Mouse (Mus musculus): ENCODE results near the gene BC028528. TPM values are rescaled to one million over a fixed set of nuclear protein-coding genes. Genes with fewer than 3 reads are reported as not detected.

Gene BC028528
- total and polyA plus RNA-seq, 3 experiments: 15.6 to 46.1 (median 40.6) TPM

DNA sequence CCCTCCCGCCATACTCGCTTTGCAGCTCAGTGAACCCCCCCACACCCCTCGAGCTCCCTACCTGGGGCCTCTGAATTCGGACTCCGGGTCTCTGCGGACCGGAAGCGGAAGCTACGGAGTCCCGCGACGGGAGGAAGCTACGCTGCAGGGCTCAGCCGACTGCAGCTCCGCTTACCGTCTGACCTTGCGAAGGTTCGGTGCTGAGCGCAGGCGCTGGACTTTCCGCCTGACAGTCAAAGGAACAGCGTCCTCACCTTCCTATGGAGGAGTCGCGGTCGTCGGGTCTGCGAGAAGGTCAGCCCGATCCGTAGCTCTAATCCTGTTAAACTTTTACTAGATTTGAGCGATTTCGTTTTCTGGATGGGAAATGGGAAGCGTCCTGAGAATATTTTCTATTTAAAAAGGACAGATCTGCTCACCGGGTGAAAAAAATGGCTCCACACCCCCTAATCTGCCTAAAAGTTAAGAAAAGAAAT is 20.4 kb downstream of the BC028528 start, which contains the start of gene Mrps21 (continued):
- TF ChIP-seq MAX (IDR thresholded peaks at IDR 0.05; ENCODE audit: low read length): no peak
- TF ChIP-seq ZC3H11A (IDR thresholded peaks at IDR 0.05; ENCODE audit: low read depth, low read length): no peak
- TF ChIP-seq TCF12 (IDR thresholded peaks at IDR 0.05; ENCODE audit: low read depth, low read length): peak; percentile 95
- TF ChIP-seq CHD2 (IDR thresholded peaks at IDR 0.05; ENCODE audit: low read length): no peak; the same call in 1 of the 2 replicates
- TF ChIP-seq JUND (conservative IDR thresholded peaks at IDR 0.05; ENCODE audit: low read depth, low read length): no peak
- TF ChIP-seq POLR2A (IDR thresholded peaks at IDR 0.05; ENCODE audit: low read depth, low read length): peak; percentile 99
- no peak for TF ChIP-seq USF1 (IDR thresholded peaks at IDR 0.05; ENCODE audit: low read depth, low read length)

DNA sequence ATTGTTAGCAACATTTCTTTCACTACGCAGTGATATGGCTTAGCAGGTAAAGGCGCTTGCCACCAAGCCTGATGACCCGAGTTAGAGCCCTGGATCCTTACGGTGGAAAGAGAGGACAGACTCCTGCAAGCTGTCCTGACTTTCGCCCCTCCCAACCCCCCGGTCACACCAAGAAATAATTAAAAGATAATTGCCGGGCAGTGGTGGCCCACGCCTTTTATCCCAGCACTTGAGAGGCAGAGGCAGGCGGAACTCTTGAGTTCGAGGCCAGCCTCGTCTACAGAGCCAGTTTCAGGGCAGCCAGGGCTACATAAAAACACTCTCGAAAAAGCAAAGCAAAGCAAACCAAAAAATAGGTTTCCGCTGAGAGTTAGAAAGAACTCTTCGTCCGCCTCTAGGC is 20.8 kb downstream of the BC028528 start:
- Histone ChIP-seq H3K9ac (ENCODE audit: insufficient read depth, low read depth) (peak overlapping the region; percentile 88), H3K36me3 (replicated peaks in 1 of 2; ENCODE audit: control insufficient read depth in 1 of 2, insufficient read depth in 1 of 2, low read length in 1 of 2) (peaks cover 25 to 62% of the 10 kb centered on the region in 2 experiments), H3K27me3 (replicated peaks) (no peaks in the 10 kb centered on the region), H3K9me3 (replicated peaks; ENCODE audit: low read length) (no peaks in the 10 kb centered on the region), H3K4me2 (ENCODE audit: insufficient read depth, low read depth, poor library complexity, severe bottlenecking) (peak overlapping the region; percentile 87), H3K4me1 (ENCODE audit: control insufficient read depth in 1 of 2, insufficient read depth in 2 of 2) (peaks cover 3 to 19% of the 10 kb centered on the region in 2 experiments; a peak in 3 of 4 replicates), H3K27ac (ENCODE audit: insufficient read depth, low read depth) (no peak overlapping the region), H3K4me3 (replicated peaks in 1 of 3; ENCODE audit: low read depth in 2 of 3, low read length in 2 of 3, poor library complexity in 1 of 3) (peak overlapping the region; percentile 68 to 96 (median 94)), H3K79me2 (replicated peaks; ENCODE audit: control insufficient read depth, extremely low read depth, insufficient read depth, poor library complexity, severe bottlenecking) (peaks cover 43% of the 10 kb centered on the region)
- DNase-seq (ENCODE audit: extremely low read depth): no peak
- TF ChIP-seq ETS1 (conservative IDR thresholded peaks at IDR 0.05; ENCODE audit: low read depth, low read length) (no peak), CHD2 (IDR thresholded peaks at IDR 0.05; ENCODE audit: low read length) (no peak), RAD21 (IDR thresholded peaks at IDR 0.05; ENCODE audit: low read depth, low read length) (no peak), SMC3 (IDR thresholded peaks at IDR 0.05; ENCODE audit: low read depth, low read length) (no peak), NRF1 (IDR thresholded peaks at IDR 0.05; ENCODE audit: low read depth, low read length) (no peak), TCF12 (IDR thresholded peaks at IDR 0.05; ENCODE audit: low read depth, low read length) (no peak), IRF4 (IDR thresholded peaks at IDR 0.05; ENCODE audit: low read depth, low read length) (no peak), CTCF (conservative IDR thresholded peaks at IDR 0.05 in 1 of 2, IDR thresholded peaks at IDR 0.05 in 1 of 2; ENCODE audit: low read depth in 2 of 2, low read length in 2 of 2) (no peak), ZC3H11A (IDR thresholded peaks at IDR 0.05; ENCODE audit: low read depth, low read length) (no peak), GABPA (IDR thresholded peaks at IDR 0.05; ENCODE audit: insufficient replicate concordance, low read depth, low read length) (no peak), ZKSCAN1 (IDR thresholded peaks at IDR 0.05; ENCODE audit: borderline replicate concordance, low read depth, low read length) (no peak), POLR2A (IDR thresholded peaks at IDR 0.05; ENCODE audit: low read depth, low read length) (no peak), ELF1 (IDR thresholded peaks at IDR 0.05; ENCODE audit: low read depth, low read length) (no peak)
- in situ Hi-C loops (cut with MboI; ENCODE audit: low pct_ligation_motif_present, low pct_unique_long_range_greater_than_20kb, low sequenced_read_pairs): no loop called here
- dilution Hi-C loops (cut with MboI; ENCODE audit: extremely low pct_ligation_motif_present, extremely low pct_unique_long_range_greater_than_20kb, low sequenced_read_pairs): no loop called here

DNA sequence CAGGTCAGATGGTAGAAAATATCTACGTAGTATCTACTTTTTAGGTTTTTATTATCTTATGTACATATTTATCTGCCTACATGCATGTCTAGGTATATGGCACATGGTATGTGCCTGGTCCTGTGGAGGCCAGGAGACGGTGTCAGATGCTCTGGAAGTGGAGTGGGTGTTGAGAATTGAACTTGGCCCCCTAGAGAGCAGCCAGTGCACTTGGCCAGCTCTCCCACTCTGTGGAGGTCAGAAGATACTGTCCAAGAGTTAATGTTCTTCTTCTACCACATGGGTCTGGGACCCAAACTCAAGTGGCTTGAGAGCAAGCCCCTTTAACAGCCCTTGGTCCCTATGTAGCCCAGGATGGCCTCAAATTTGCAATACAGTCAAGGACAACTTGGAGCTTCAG is 24.4 kb downstream of the BC028528 start:
- Histone ChIP-seq H3K27ac (ENCODE audit: insufficient read depth, low read depth) (no peak overlapping the region), H3K4me2 (ENCODE audit: insufficient read depth, low read depth, poor library complexity, severe bottlenecking) (no peak overlapping the region), H3K4me3 (replicated peaks in 1 of 3; ENCODE audit: low read depth in 2 of 3, low read length in 2 of 3, poor library complexity in 1 of 3) (no peak overlapping the region), H3K79me2 (replicated peaks; ENCODE audit: control insufficient read depth, extremely low read depth, insufficient read depth, poor library complexity, severe bottlenecking) (peaks cover 27% of the 10 kb centered on the region), H3K9ac (ENCODE audit: insufficient read depth, low read depth) (no peak overlapping the region), H3K4me1 (ENCODE audit: control insufficient read depth in 1 of 2, insufficient read depth in 2 of 2) (peaks cover 3 to 16% of the 10 kb centered on the region in 2 experiments; a peak in 3 of 4 replicates), H3K9me3 (replicated peaks; ENCODE audit: low read length) (no peaks in the 10 kb centered on the region), H3K36me3 (replicated peaks in 1 of 2; ENCODE audit: control insufficient read depth in 1 of 2, insufficient read depth in 1 of 2, low read length in 1 of 2) (peaks cover 41 to 74% of the 10 kb centered on the region in 2 experiments), H3K27me3 (replicated peaks) (no peaks in the 10 kb centered on the region)
- dilution Hi-C loops (cut with MboI; ENCODE audit: extremely low pct_ligation_motif_present, extremely low pct_unique_long_range_greater_than_20kb, low sequenced_read_pairs): no loop called here
- in situ Hi-C loops (cut with MboI; ENCODE audit: low pct_ligation_motif_present, low pct_unique_long_range_greater_than_20kb, low sequenced_read_pairs): loop anchor here (5.0 kb wide), 1 partner anchor 35 kb away; the partner anchor contains the start of gene Car14
- TF ChIP-seq GABPA (IDR thresholded peaks at IDR 0.05; ENCODE audit: insufficient replicate concordance, low read depth, low read length) (no peak), PAX5 (IDR thresholded peaks at IDR 0.05; ENCODE audit: low read length) (no peak), TBP (conservative IDR thresholded peaks at IDR 0.05; ENCODE audit: low read depth, low read length) (no peak), SIN3A (IDR thresholded peaks at IDR 0.05; ENCODE audit: low read length) (no peak), EP300 (IDR thresholded peaks at IDR 0.05; ENCODE audit: low read length) (no peak), MXI1 (IDR thresholded peaks at IDR 0.05; ENCODE audit: low read depth, low read length) (no peak)
- DNase-seq (ENCODE audit: extremely low read depth): no peak

All from CH12.LX (cell line).